Mouse (Mus musculus) embryonic facial prominence, embryonic 11.5 days (tissue): Measurements from ENCODE around the gene Postn. TPM values are rescaled to one million over a fixed set of nuclear protein-coding genes. Genes with fewer than 3 reads are reported as not detected.

Source experiments
- ATAC-seq: fragments of 200-750 bp; cut with Nextera tagmentation; replicated peaks from 2 replicates; pipeline ENCODE4 v1.8.0; 2017; ENCODE audit warnings: low read depth; ENCODE audit not compliant: insufficient number of reproducible peaks, low FRiP score, low TSS enrichment
- DNase-seq: peaks from one replicate; pipeline ENCODE4 v3.0.0-alpha.2; 2015; ENCODE audit warnings: low spot score
- H3K27ac ChIP-seq: fragments of 300-500 bp; sonication (generic); replicated peaks from 2 replicates; pipeline ENCODE4 v1.5.1; 2014; ENCODE audit warnings: mild to moderate bottlenecking, low read depth, low read length, control low read depth
- H3K27me3 ChIP-seq: fragments of 300-500 bp; sonication (generic); 2 replicates; pipeline ENCODE4 v1.6.1; 2014; ENCODE audit warnings: mild to moderate bottlenecking, low read length, moderate library complexity, mixed read lengths; ENCODE audit not compliant: control insufficient read depth, insufficient read depth
- H3K36me3 ChIP-seq: fragments of 300-500 bp; sonication (generic); replicated peaks from 2 replicates; pipeline ENCODE4 v1.6.1; 2014; ENCODE audit warnings: low read depth, mild to moderate bottlenecking, low read length, moderate library complexity, mixed read lengths; ENCODE audit not compliant: control insufficient read depth, insufficient read depth
- H3K4me1 ChIP-seq: fragments of 300-500 bp; sonication (generic); 2 replicates; pipeline ENCODE4 v1.6.1; 2014; ENCODE audit warnings: low read length, mixed read lengths; ENCODE audit not compliant: control insufficient read depth, insufficient read depth
- H3K4me2 ChIP-seq: fragments of 300-500 bp; sonication (generic); 2 replicates; pipeline ENCODE4 v1.6.1; 2014; ENCODE audit warnings: low read depth, mild to moderate bottlenecking, control low read depth, low read length, moderate library complexity
- H3K4me3 ChIP-seq: fragments of 300-500 bp; sonication (generic); 2 replicates; pipeline ENCODE4 v1.5.1; 2014; ENCODE audit warnings: low read depth, low read length, control low read depth
- H3K9ac ChIP-seq: fragments of 300-500 bp; sonication (generic); replicated peaks from 2 replicates; pipeline ENCODE4 v1.6.1; 2014; ENCODE audit warnings: mild to moderate bottlenecking, control low read depth, low read length
- H3K9me3 ChIP-seq: fragments of 300-500 bp; sonication (generic); replicated peaks from 2 replicates; pipeline ENCODE4 v1.6.1; 2016; ENCODE audit warnings: mild to moderate bottlenecking, low read length, inconsistent platforms, mixed read lengths; ENCODE audit not compliant: control insufficient read depth
- WGBS: fragments of 180-500 bp; shearing (Covaris S2); extraction: QIAGEN DNeasy Blood & Tissue Kit; methylation state at CpG from one replicate; pipeline ENCODE4 v1.1.7; 2014; 5-methylcytosine and 5-hydroxymethylcytosine counted together
- polyA plus RNA-seq: library from polyadenylated mRNA; unstranded; fragments of >200 nt; fragmentation: Nextera tagmentation; extraction: Ambion mirVana; gene quantifications from 2 replicates; pipeline ENCODE4 v1.2.1, GENCODE M21; 2014

Postn gene
- polyA plus RNA-seq, 1 experiment from 2014 or later = 87.5 TPM

DNA sequence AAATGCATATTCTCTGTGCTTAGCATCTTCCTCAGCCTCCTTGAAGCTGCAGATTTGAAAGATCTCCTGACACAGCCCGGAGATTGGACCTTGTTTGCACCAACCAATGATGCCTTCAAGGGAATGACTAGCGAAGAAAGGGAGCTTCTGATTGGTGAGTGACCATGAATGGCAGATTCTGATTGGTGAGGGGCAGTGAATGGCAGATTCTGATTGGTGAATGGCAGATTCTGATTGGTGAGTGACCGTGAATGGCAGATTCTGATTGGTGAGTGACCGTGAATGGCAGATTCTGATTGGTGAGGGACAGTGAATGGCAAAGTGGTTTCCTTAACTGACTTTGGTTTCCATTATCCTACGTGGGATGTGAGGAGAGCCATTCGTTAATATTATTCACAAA is 15.1 kb downstream of the Postn start:
- Histone ChIP-seq H3K27ac (no peak overlapping the region), H3K9me3 (no peaks in the 10 kb centered on the region), H3K4me3 (no peak overlapping the region), H3K36me3 (no peaks in the 10 kb centered on the region), H3K27me3 (no peaks in the 10 kb centered on the region), H3K9ac (no peak overlapping the region), H3K4me1 (no peaks in the 10 kb centered on the region), H3K4me2 (no peak overlapping the region)
- ATAC-seq = no peak
- 97% methylated on average over 6 of the region's 6 CpGs for WGBS
- no peak for DNase-seq

DNA sequence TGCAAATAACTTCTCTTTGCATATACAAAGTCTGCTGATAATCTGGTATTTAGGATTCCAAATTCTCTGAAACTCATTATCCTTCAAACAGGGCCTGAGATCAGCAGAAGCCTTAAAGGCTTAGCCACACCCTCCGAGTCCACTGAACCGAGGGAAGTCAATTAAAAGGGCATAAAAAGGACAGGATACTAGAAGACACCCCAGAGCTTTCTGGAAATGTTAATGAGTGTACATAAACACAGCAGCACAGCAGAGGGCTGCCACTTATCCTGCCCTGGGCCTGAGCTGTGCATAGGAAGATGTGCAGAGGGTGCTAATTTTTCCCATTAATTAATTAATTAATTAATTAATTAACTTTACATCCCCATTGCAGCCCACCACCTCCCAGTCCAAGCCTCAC is 16.7 kb downstream of the Postn start:
- 37% methylated on average over 2 of the region's 2 CpGs for WGBS
- Histone ChIP-seq H3K36me3 (no peaks in the 10 kb centered on the region), H3K4me3 (no peak overlapping the region), H3K4me2 (no peak overlapping the region), H3K27me3 (no peaks in the 10 kb centered on the region), H3K9me3 (no peaks in the 10 kb centered on the region), H3K9ac (no peak overlapping the region), H3K4me1 (no peaks in the 10 kb centered on the region), H3K27ac (no peak overlapping the region)
- no peak for ATAC-seq
- DNase-seq = no peak

DNA sequence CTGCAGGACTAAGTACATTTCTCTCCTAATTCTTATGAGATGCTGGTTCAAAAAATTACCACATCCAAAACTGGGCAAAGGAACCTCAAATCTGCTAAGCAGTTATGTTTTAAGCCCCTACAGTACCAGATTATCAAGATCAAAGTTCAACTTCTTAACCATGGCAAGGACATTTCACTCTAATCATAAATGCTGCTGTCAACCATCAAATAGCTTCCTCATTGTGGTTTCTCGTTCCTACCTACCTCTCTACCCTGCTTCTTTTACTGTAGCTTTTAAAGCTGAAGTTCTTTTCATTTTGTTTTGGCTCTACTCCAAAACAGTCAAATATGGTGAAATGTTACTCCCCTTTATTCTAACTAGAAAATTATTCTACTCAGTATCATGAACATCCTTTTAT is 17.2 kb downstream of the Postn start:
- Histone ChIP-seq H3K9ac (no peak overlapping the region), H3K27me3 (no peaks in the 10 kb centered on the region), H3K4me3 (no peak overlapping the region), H3K4me2 (no peak overlapping the region), H3K36me3 (no peaks in the 10 kb centered on the region), H3K4me1 (no peaks in the 10 kb centered on the region), H3K9me3 (no peaks in the 10 kb centered on the region), H3K27ac (no peak overlapping the region)
- ATAC-seq (no peak), DNase-seq (no peak)
- 73% methylated on average over 1 of the region's 1 CpGs for WGBS

DNA sequence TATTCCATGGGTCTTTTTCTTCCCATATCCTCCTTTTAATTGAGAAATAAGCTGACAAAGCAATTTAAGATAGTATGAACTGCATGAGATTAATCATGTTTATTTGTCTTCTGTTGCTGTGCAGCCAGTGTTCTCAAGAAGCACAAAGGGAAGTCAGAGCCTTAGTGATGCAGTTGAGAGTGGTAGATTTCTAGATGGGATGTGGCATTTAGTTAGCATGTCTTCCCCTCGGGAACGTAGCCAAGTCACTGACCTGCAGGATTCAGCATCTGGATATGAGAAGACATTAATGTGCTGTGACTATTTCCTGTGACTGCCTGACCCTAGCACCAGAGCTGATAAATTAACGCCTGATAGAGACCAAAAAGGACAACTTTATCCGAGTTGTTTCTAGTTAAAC is 19.1 kb downstream of the Postn start:
- Histone ChIP-seq H3K9me3 (no peaks in the 10 kb centered on the region), H3K36me3 (no peaks in the 10 kb centered on the region), H3K4me3 (no peak overlapping the region), H3K4me1 (no peaks in the 10 kb centered on the region), H3K9ac (no peak overlapping the region), H3K27ac (no peak overlapping the region), H3K27me3 (no peaks in the 10 kb centered on the region), H3K4me2 (no peak overlapping the region)
- 67% methylated on average over 4 of the region's 4 CpGs for WGBS
- DNase-seq (no peak), ATAC-seq (no peak)

DNA sequence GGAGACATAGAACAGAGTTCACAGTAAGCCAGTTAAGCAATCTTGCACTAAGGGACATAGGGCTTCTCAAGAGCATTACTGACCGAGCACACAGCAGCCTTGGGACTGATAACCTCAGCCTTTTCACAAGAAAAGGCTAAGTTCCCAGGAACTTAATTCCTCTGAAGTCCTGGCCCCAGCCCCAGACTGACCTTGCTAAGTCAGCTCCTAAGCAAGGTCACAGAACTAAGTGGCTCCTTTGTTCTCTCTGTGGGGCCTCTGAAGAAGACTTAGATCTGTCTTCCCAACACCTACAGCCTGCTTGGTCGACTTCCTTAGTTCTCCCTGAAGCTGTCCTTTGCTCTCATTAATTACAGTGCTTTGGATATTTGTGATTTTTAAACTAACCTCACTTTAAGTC is 38.4 kb downstream of the Postn start:
- no peaks in the 10 kb centered on the region for H3K27me3 ChIP-seq
- no peaks in the 10 kb centered on the region for H3K36me3 ChIP-seq
- WGBS = 13% methylated on average over 2 of the region's 2 CpGs
- H3K4me3 ChIP-seq = no peak overlapping the region
- DNase-seq = no peak
- ATAC-seq = no peak
- H3K9me3 ChIP-seq = no peaks in the 10 kb centered on the region
- H3K4me1 ChIP-seq = no peaks in the 10 kb centered on the region
- no peak overlapping the region for H3K4me2 ChIP-seq
- no peak overlapping the region for H3K27ac ChIP-seq
- H3K9ac ChIP-seq = no peak overlapping the region

DNA sequence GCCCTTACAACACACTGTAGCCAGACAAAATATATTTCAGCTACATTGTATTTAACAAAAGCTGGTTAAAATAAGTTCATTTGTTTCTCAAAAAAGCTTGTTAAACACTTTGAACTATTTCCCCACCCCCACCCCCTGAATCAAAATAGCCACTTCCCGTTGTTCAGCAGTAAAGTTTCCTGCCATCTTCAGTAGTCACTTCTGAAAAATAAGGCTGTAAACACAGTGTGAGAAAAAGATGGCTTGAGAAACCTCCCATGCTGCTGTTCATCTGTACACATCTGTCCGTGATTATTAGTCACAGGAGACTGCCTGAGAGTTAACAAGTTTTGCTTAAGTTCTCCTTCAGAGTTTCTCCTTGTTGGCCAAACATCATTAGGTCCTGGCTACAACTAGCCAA is 39.0 kb downstream of the Postn start:
- 51% methylated on average over 2 of the region's 2 CpGs for whole genome bisulfite sequencing
- Histone ChIP-seq H3K4me3 (no peak overlapping the region), H3K9me3 (no peaks in the 10 kb centered on the region), H3K36me3 (no peaks in the 10 kb centered on the region), H3K9ac (no peak overlapping the region), H3K4me2 (no peak overlapping the region), H3K27me3 (no peaks in the 10 kb centered on the region), H3K27ac (no peak overlapping the region), H3K4me1 (no peaks in the 10 kb centered on the region)
- no peak for ATAC-seq
- DNase-seq = no peak

DNA sequence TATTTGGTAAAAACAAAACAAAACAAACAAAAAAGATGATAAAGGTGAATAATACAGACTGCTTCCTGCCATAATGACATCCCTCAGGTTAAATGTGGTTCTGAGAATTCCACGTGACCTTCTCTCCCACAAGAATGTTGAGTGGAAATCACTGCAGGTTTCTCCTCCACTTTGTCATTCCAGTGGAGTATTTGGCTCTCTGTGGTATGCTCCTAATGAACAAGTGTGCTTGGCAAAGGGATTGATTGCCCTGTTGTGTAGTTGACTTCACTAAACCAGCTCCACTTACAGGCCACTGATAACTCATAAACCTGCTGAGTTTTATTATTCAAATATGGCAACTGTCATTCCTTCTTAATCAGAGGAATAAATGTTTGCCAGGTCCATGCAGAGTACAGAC is 39.7 kb downstream of the Postn start:
- no peak for DNase-seq
- Histone ChIP-seq H3K27me3 (no peaks in the 10 kb centered on the region), H3K36me3 (no peaks in the 10 kb centered on the region), H3K9me3 (no peaks in the 10 kb centered on the region), H3K27ac (no peak overlapping the region), H3K4me1 (no peaks in the 10 kb centered on the region), H3K4me3 (no peak overlapping the region), H3K9ac (no peak overlapping the region), H3K4me2 (no peak overlapping the region)
- ATAC-seq = no peak
- WGBS = 81% methylated on average over 1 of the region's 1 CpGs

DNA sequence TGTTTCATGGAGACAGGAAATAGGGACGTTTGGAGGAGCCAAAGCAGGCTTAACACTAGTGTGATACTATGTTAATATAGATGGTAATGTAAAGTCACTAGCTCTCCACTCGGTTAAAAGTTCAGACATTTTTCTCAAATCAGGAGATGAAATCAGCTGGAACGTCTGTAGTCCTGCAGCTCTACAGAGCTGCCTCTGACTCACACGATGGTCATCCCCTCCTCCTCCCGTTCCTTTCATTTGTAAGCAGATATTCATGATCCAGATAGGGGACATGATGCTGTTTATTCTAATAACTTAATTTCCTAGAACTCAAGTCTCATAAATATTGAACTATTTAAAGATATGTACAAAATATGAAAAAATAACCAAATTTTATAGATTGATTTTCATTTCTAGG is 40.8 kb downstream of the Postn start:
- no peaks in the 10 kb centered on the region for H3K9me3 ChIP-seq
- H3K4me3 ChIP-seq = no peak overlapping the region
- H3K36me3 ChIP-seq = no peaks in the 10 kb centered on the region
- H3K9ac ChIP-seq = no peak overlapping the region
- WGBS = 82% methylated on average over 5 of the region's 5 CpGs
- ATAC-seq (no peak), DNase-seq (no peak)
- H3K4me1 ChIP-seq = no peaks in the 10 kb centered on the region
- no peak overlapping the region for H3K27ac ChIP-seq
- no peaks in the 10 kb centered on the region for H3K27me3 ChIP-seq
- no peak overlapping the region for H3K4me2 ChIP-seq

DNA sequence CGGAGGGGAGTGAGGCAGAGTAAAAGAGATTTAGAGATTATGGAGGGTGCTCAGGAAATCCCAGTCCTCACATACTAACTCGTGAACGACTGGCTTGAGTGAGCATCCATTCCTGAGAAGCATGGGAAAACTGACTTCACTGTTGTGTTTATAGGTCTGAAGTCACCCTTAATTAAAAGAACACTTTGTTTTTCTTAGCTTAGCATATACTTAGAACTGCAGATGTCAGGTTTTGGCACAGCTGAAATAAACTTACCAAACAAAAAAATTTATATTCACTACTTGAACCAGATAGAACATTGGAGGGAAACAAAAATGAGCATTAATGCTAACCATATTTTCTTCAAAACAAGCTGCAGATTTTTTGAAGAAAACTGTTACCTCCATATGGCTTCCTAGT is 42.9 kb downstream of the Postn start:
- H3K27ac ChIP-seq = no peak overlapping the region
- no peak for ATAC-seq
- no peaks in the 10 kb centered on the region for H3K27me3 ChIP-seq
- 61% methylated on average over 3 of the region's 3 CpGs for WGBS
- no peaks in the 10 kb centered on the region for H3K4me1 ChIP-seq
- H3K36me3 ChIP-seq = no peaks in the 10 kb centered on the region
- H3K9ac ChIP-seq = no peak overlapping the region
- H3K4me3 ChIP-seq = no peak overlapping the region
- no peaks in the 10 kb centered on the region for H3K9me3 ChIP-seq
- no peak for DNase-seq
- H3K4me2 ChIP-seq = no peak overlapping the region
